ENCODE assay signal across 7 mouse cellular contexts in the genomic region with DNA sequence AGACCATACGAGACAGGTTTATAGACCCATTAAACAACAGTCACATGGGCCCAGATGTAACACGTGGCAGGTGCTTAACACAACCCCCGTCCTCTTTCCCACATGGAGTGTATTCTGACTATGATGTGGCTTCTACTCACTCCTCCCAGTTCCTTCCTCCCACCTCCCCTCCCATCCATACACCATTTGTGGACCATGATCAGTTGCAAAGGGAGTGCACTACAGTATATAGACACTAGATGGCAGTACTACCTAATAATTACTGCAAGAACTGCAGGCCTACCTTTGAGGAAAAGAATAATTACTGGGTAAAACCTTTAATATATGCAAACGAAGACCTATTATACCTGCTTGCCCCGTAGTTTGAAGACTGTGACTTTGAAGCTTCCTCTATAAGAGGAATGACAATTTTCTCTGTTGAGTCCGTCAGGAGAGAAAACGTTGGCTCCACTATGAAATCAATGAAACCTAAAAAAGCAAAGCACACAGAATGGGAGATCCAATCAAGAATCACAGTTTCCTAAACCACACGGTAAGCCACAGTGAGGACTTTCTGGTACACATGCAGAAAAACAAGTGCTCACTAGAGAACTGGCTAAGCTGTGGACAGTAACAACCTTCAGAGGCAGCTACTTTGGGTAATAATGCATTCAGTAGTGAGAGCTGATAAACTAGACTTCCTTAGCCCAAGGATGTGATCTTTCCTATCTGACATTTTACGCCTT.
DNase-seq lines count a peak whose midpoint lies in the region; TF ChIP-seq lines count a peak whose summit lies in the region.

No protein-coding gene starts in this region.

- no peaks in the 10 kb centered on the region for H3K27me3 ChIP-seq in C2C12 (ENCODE audit: control insufficient read depth, insufficient read depth, insufficient read length)
- no peaks in the 10 kb centered on the region for H3K27me3 ChIP-seq in splenic B cell, adult 2 months (ENCODE audit: control insufficient read depth, insufficient read depth, low read length, poor library complexity, severe bottlenecking)

- in situ Hi-C loops in ES-E14 (cut with MboI; ENCODE audit: low sequenced_read_pairs in 2 of 2, unreplicated experiment in 2 of 2), result loop anchor here (5.0 to 10.0 kb wide), 2 partner anchors 402 to 409 kb away; no protein-coding TSS in a partner anchor

- no peak overlapping the region for H3K27ac ChIP-seq in ES-E14 (ENCODE audit: insufficient read depth, low read depth, low read length, poor library complexity, severe bottlenecking)
- no peak overlapping the region for H3K27ac ChIP-seq in cortical plate, adult 2 months (ENCODE audit: insufficient read depth, low read length)

- 37% methylated on average over 9 of the region's 9 CpGs for WGBS in large intestine, adult 2 months

- H3K9me3 ChIP-seq in ES-E14 (ENCODE audit: control insufficient read depth, insufficient read depth, low read depth, low read length), result no peaks in the 10 kb centered on the region

- H3K36me3 ChIP-seq in C2C12 (ENCODE audit: control insufficient read depth, insufficient read depth) (no peaks in the 10 kb centered on the region), ES-E14 (ENCODE audit: control insufficient read depth, insufficient read depth, low read length, poor library complexity, severe bottlenecking) (no peaks in the 10 kb centered on the region)
- H3K36me3 ChIP-seq in splenic B cell, adult 2 months (ENCODE audit: control insufficient read depth, insufficient read depth, low read length, poor library complexity, severe bottlenecking), result no peaks in the 10 kb centered on the region

- intact Hi-C loops in heart, postnatal 36 days (cut with DNase I), result loop anchor here (1.0 to 10.0 kb wide), 3 partner anchors 172 to 669 kb away; no protein-coding TSS in a partner anchor

- no peaks in the 10 kb centered on the region for H3K79me2 ChIP-seq in C2C12 (ENCODE audit: control insufficient read depth, insufficient read depth)

- H3K9ac ChIP-seq in ES-E14 (ENCODE audit: insufficient read depth, low read depth, low read length, poor library complexity, severe bottlenecking), result no peak overlapping the region

- TF ChIP-seq POLR2A in cortical plate, adult 2 months (IDR thresholded peaks at IDR 0.05; ENCODE audit: extremely low read depth, insufficient read depth, low read length), result no peak

- no peak overlapping the region for H3ac ChIP-seq in C2C12 (ENCODE audit: control insufficient read depth, insufficient read length, low read depth)

- peak; percentile 40 for TF ChIP-seq CTCF in C2C12 (IDR thresholded peaks at IDR 0.05; ENCODE audit: control insufficient read depth, insufficient read depth, insufficient read length)
- peak; percentile 60 for TF ChIP-seq CTCF in cortical plate, adult 2 months (IDR thresholded peaks at IDR 0.05; ENCODE audit: extremely low read depth, insufficient read depth, low read length)

- H3K4me3 ChIP-seq in C2C12 (ENCODE audit: insufficient read depth, poor library complexity, severe bottlenecking), result no peak overlapping the region
- H3K4me3 ChIP-seq in ES-E14 (ENCODE audit: insufficient read depth in 1 of 2, low read depth in 1 of 2, low read length in 2 of 2, poor library complexity in 1 of 2, severe bottlenecking in 1 of 2), result no peak overlapping the region
- H3K4me3 ChIP-seq in cortical plate, adult 2 months (ENCODE audit: insufficient read depth, low read length), result no peak overlapping the region

- DNase-seq in ES-E14 (ENCODE audit: low read depth, low spot score), result peak; percentile 65
- DNase-seq in heart, postnatal 36 days, result peak; percentile 4 to 25
- DNase-seq in large intestine, adult 2 months (ENCODE audit: low read depth, low spot score), result peak; percentile 16
- DNase-seq in lung, postnatal 10 days, result peak; percentile 50
- peak; percentile 53 for DNase-seq in splenic B cell, adult 2 months (ENCODE audit: low read depth, low spot score)

- no peaks in the 10 kb centered on the region for H3K79me3 ChIP-seq in C2C12 (ENCODE audit: low read depth)

- H3K4me1 ChIP-seq in ES-E14 (ENCODE audit: control insufficient read depth in 2 of 2, insufficient read depth in 2 of 2, low read length in 2 of 2, poor library complexity in 1 of 2), result no peaks in the 10 kb centered on the region
- H3K4me1 ChIP-seq in cortical plate, adult 2 months (ENCODE audit: control insufficient read depth, insufficient read depth, low read length), result peaks cover 3% of the 10 kb centered on the region; the same call in 1 of the 2 replicates

TF ChIP-seq in C2C12, 6 proteins besides CTCF, POLR2A, EP300 and RAD21:
- TF ChIP-seq USF1 (IDR thresholded peaks at IDR 0.05; ENCODE audit: low read depth) (no peak), MYOD1 (IDR thresholded peaks at IDR 0.05; ENCODE audit: control insufficient read depth, insufficient read length, low read depth) (no peak), MAX (IDR thresholded peaks at IDR 0.05) (no peak), CEBPB (IDR thresholded peaks at IDR 0.05; ENCODE audit: low read depth) (no peak), FOSL1 (IDR thresholded peaks at IDR 0.05; ENCODE audit: insufficient read depth, low read length, poor library complexity, severe bottlenecking) (no peak), MYOG (IDR thresholded peaks at IDR 0.05; ENCODE audit: control insufficient read depth, extremely low read depth, insufficient read length) (no peak)

TF ChIP-seq in ES-E14, 5 proteins besides CTCF, POLR2A, EP300 and RAD21:
- TF ChIP-seq ZC3H11A (IDR thresholded peaks at IDR 0.05; ENCODE audit: borderline replicate concordance, low read depth, low read length), result peak; percentile 88
- no peak for TF ChIP-seq HCFC1 (IDR thresholded peaks at IDR 0.05; ENCODE audit: borderline replicate concordance, insufficient read depth, low read length)
- TF ChIP-seq ZNF384 (IDR thresholded peaks at IDR 0.05; ENCODE audit: low read depth, low read length), result 0 out of 2 replicates have a peak, but pooled peaks have one; percentile 31

Comparison
In these comparisons a context has a peak if more than half of its experiments do, and no peak if none do; other contexts are left out.
1. DNase-seq: peak in every context shown above with its lines; median percentile 65 in ES-E14; 53 in splenic B cell, adult 2 months; 50 in lung, postnatal 10 days; 16 in large intestine, adult 2 months; 14 in heart, postnatal 36 days.